Mouse (Mus musculus) right cerebral cortex, postnatal 36 days (tissue): ENCODE measurements around the gene Slc25a22.
"Not testable (repeated sequence)": the region's sequence is repeated elsewhere in the genome, so short reads cannot be mapped to it uniquely, and the experiment has no call there.

ENCODE experiments used
- DNase-seq, 2 experiments: peaks; one replicate each; pipeline ENCODE4 v3.0.0; 2022; ENCODE audit warnings: low spot score in 2 of 2, mixed read lengths in 1 of 2

Slc25a22 gene

GRCm38 (mm10) chr7:141457986-141458660 is 20.4 kb upstream of the Slc25a22 start:
- no peak for DNase-seq

- DNase-seq = no peak
Measured at GRCm38 (mm10) chr7:141457236-141457635, 19.5 kb upstream of the Slc25a22 start.

GRCm38 (mm10) chr7:141456739-141457138 is 19.0 kb upstream of the Slc25a22 start:
- DNase-seq = no peak

GRCm38 (mm10) chr7:141455610-141456314 is 18.1 kb upstream of the Slc25a22 start:
- DNase-seq = no peak

GRCm38 (mm10) chr7:141454967-141455551 is 17.4 kb upstream of the Slc25a22 start, which contains the start of gene Pnpla2:
Gene Pnpla2 (plus strand): TSS chr7:141455198.
- peak; percentile 87 to 89 for DNase-seq

GRCm38 (mm10) chr7:141453636-141454035 is 15.9 kb upstream of the Slc25a22 start:
- no peak for DNase-seq

- no peak for DNase-seq
Measured at GRCm38 (mm10) chr7:141451928-141452327, 14.2 kb upstream of the Slc25a22 start.

GRCm38 (mm10) chr7:141447110-141447991 is 9.7 kb upstream of the Slc25a22 start, which contains the start of gene Rplp2:
Gene Rplp2 (plus strand): TSS chr7:141447370.
- peak; percentile 92 to 93 for DNase-seq

GRCm38 (mm10) chr7:141446374-141446773 is 8.7 kb upstream of the Slc25a22 start:
- DNase-seq = not testable (repeated sequence)

GRCm38 (mm10) chr7:141443828-141444237 is 6.1 kb upstream of the Slc25a22 start, which contains the start of gene Pidd1:
Gene Pidd1 (minus strand): TSS chr7:141444025.
- DNase-seq = no peak

- no peak for DNase-seq
Measured at GRCm38 (mm10) chr7:141443081-141443821, 5.6 kb upstream of the Slc25a22 start.

GRCm38 (mm10) chr7:141442199-141442598 is 4.5 kb upstream of the Slc25a22 start:
- no peak for DNase-seq

GRCm38 (mm10) chr7:141441460-141441859 is 3.8 kb upstream of the Slc25a22 start:
- DNase-seq = no peak

GRCm38 (mm10) chr7:141440613-141441012 is 2.9 kb upstream of the Slc25a22 start:
- no peak for DNase-seq

- DNase-seq = no peak
Measured at GRCm38 (mm10) chr7:141439811-141440210, 2.1 kb upstream of the Slc25a22 start.

GRCm38 (mm10) chr7:141439140-141439679 is 1.5 kb upstream of the Slc25a22 start:
- no peak for DNase-seq

- no peak for DNase-seq
Measured at GRCm38 (mm10) chr7:141438201-141438968, 693 bp upstream of the Slc25a22 start.

GRCm38 (mm10) chr7:141436523-141436892 is 1.2 kb downstream of the Slc25a22 start:
- DNase-seq = no peak

GRCm38 (mm10) chr7:141435856-141436522 is 1.7 kb downstream of the Slc25a22 start:
- DNase-seq = no peak
